Mouse (Mus musculus) CH12.LX (cell line): ENCODE results near the gene Tmem268. TPM values are rescaled to one million over a fixed set of nuclear protein-coding genes. Genes with fewer than 3 reads are reported as not detected.
A peak's percentile ranks its signal among the peaks of the same experiment; 100 is the strongest.

Experiments
- DNase-seq: peaks from one replicate; pipeline ENCODE4 v3.0.0-alpha.2; 2013; ENCODE audit errors: extremely low read depth
- H3K27ac ChIP-seq: 2 replicates; pipeline ENCODE4 v1.5.1; 2012; ENCODE audit warnings: low read depth, mild to moderate bottlenecking, control low read depth, moderate library complexity; ENCODE audit not compliant: insufficient read depth
- H3K27me3 ChIP-seq: replicated peaks from 2 replicates; pipeline ENCODE3; 2012; ENCODE audit warnings: inconsistent platforms
- H3K36me3 ChIP-seq, 2 experiments: replicated peaks in 1 of 2; 2 replicates each; pipeline versions ENCODE3 to v1.6.1; 2012; ENCODE audit warnings: inconsistent platforms in 1 of 2, low read length in 1 of 2, mild to moderate bottlenecking in 1 of 2, mixed read lengths in 1 of 2, moderate library complexity in 1 of 2; ENCODE audit not compliant: control insufficient read depth in 1 of 2, insufficient read depth in 1 of 2
- H3K4me1 ChIP-seq, 2 experiments: 2 replicates each; pipeline ENCODE4 v1.6.1; 2012; ENCODE audit warnings: inconsistent platforms in 1 of 2, moderate library complexity in 1 of 2; ENCODE audit not compliant: insufficient read depth in 2 of 2, control insufficient read depth in 1 of 2
- H3K4me2 ChIP-seq: 2 replicates; pipeline ENCODE4 v1.6.1; 2012; ENCODE audit warnings: low read depth, mild to moderate bottlenecking, control low read depth; ENCODE audit not compliant: poor library complexity, insufficient read depth, severe bottlenecking
- H3K4me3 ChIP-seq, 3 experiments: fragments of 150-350 bp in 1 of 3; sonication (generic) in 1 of 3; replicated peaks in 1 of 3; 2 replicates each; pipeline versions ENCODE3 to v1.5.1; 2011 to 2012; ENCODE audit warnings: low read depth in 2 of 3, low read length in 2 of 3, mild to moderate bottlenecking in 2 of 3, moderate library complexity in 2 of 3, control low read depth in 1 of 3, improper control_type of control experiment in 1 of 3, inconsistent platforms in 1 of 3, mixed read lengths in 1 of 3; ENCODE audit not compliant: poor library complexity in 1 of 3
- H3K79me2 ChIP-seq: replicated peaks from 2 replicates; pipeline ENCODE4 v1.6.1; 2012; ENCODE audit warnings: mild to moderate bottlenecking, moderate library complexity; ENCODE audit not compliant: control insufficient read depth, poor library complexity, insufficient read depth, severe bottlenecking; ENCODE audit errors: extremely low read depth
- H3K9ac ChIP-seq: 2 replicates; pipeline ENCODE4 v1.6.1; 2012; ENCODE audit warnings: low read depth, mild to moderate bottlenecking, control low read depth, moderate library complexity; ENCODE audit not compliant: insufficient read depth
- H3K9me3 ChIP-seq: replicated peaks from 2 replicates; pipeline ENCODE3; 2012; ENCODE audit warnings: low read length, inconsistent platforms, mixed read lengths
- CTCF ChIP-seq, 2 experiments: IDR thresholded peaks in 1 of 2; conservative IDR thresholded peaks in 1 of 2; 2 replicates each; pipeline ENCODE4 v1.5.1; 2011 to 2012; ENCODE audit warnings: low read depth in 2 of 2, low read length in 2 of 2, improper control_type of control experiment in 1 of 2, inconsistent platforms in 1 of 2, mild to moderate bottlenecking in 1 of 2, moderate library complexity in 1 of 2
- E2F4 ChIP-seq: IDR thresholded peaks from 2 replicates; pipeline ENCODE4 v1.6.1; 2011; ENCODE audit warnings: low read depth, low read length, improper control_type of control experiment; ENCODE audit not compliant: insufficient replicate concordance
- ELF1 ChIP-seq: IDR thresholded peaks from 2 replicates; pipeline ENCODE4 v1.6.1; 2014; ENCODE audit warnings: low read depth, mild to moderate bottlenecking, inconsistent platforms, low read length, improper control_type of control experiment
- ETS1 ChIP-seq: conservative IDR thresholded peaks from 2 replicates; pipeline ENCODE4 v1.6.1; 2012; ENCODE audit warnings: low read depth, mild to moderate bottlenecking, inconsistent platforms, low read length, improper control_type of control experiment, moderate library complexity
- IRF4 ChIP-seq: IDR thresholded peaks from 2 replicates; pipeline ENCODE4 v1.6.1; 2014; ENCODE audit warnings: low read depth, mild to moderate bottlenecking, inconsistent platforms, low read length, improper control_type of control experiment
- KAT2A ChIP-seq: IDR thresholded peaks from 2 replicates; pipeline ENCODE4 v1.6.1; 2012; ENCODE audit warnings: low read length, improper control_type of control experiment, inconsistent platforms; ENCODE audit not compliant: insufficient replicate concordance
- MAX ChIP-seq: IDR thresholded peaks from 2 replicates; pipeline ENCODE4 v1.6.1; 2011; ENCODE audit warnings: low read length, improper control_type of control experiment
- NELFE ChIP-seq: IDR thresholded peaks from 2 replicates; pipeline ENCODE4 v1.6.1; 2011; ENCODE audit warnings: low read depth, low read length, improper control_type of control experiment
- PAX5 ChIP-seq: IDR thresholded peaks from 2 replicates; pipeline ENCODE4 v1.6.1; 2012; ENCODE audit warnings: low read length, inconsistent platforms, mixed read lengths
- POLR2A ChIP-seq: IDR thresholded peaks from 2 replicates; pipeline ENCODE4 v1.6.1; 2011; ENCODE audit warnings: low read depth, mild to moderate bottlenecking, improper control_type of control experiment, low read length
- RAD21 ChIP-seq: IDR thresholded peaks from 2 replicates; pipeline ENCODE4 v1.6.1; 2011; ENCODE audit warnings: low read depth, mild to moderate bottlenecking, low read length, improper control_type of control experiment, moderate library complexity
- RCOR1 ChIP-seq: conservative IDR thresholded peaks from 2 replicates; pipeline ENCODE4 v1.6.1; 2012; ENCODE audit warnings: low read depth, mild to moderate bottlenecking, inconsistent platforms, low read length, improper control_type of control experiment
- SIN3A ChIP-seq: IDR thresholded peaks from 2 replicates; pipeline ENCODE4 v1.6.1; 2012; ENCODE audit warnings: low read length, improper control_type of control experiment, inconsistent platforms
- SMC3 ChIP-seq: IDR thresholded peaks from 2 replicates; pipeline ENCODE4 v1.6.1; 2011; ENCODE audit warnings: low read depth, low read length, improper control_type of control experiment
- TCF12 ChIP-seq: IDR thresholded peaks from 2 replicates; pipeline ENCODE4 v1.6.1; 2014; ENCODE audit warnings: low read depth, mild to moderate bottlenecking, inconsistent platforms, low read length, improper control_type of control experiment
- USF1 ChIP-seq: IDR thresholded peaks from 2 replicates; pipeline ENCODE4 v1.6.1; 2014; ENCODE audit warnings: low read depth, mild to moderate bottlenecking, inconsistent platforms, low read length, improper control_type of control experiment
- ZC3H11A ChIP-seq: IDR thresholded peaks from 2 replicates; pipeline ENCODE4 v1.6.1; 2012; ENCODE audit warnings: low read depth, mild to moderate bottlenecking, inconsistent platforms, low read length, improper control_type of control experiment
- ZNF384 ChIP-seq: IDR thresholded peaks from 2 replicates; pipeline ENCODE4 v1.6.1; 2012; ENCODE audit warnings: low read depth, low read length, improper control_type of control experiment, inconsistent platforms
- dilution Hi-C: fragments of 300-500 bp; cut with MboI; formaldehyde crosslinking; loops from 2 replicates; pipeline ENCODE4 v1.14.3; 2020; ENCODE audit warnings: low sequenced_read_pairs; ENCODE audit not compliant: extremely low pct_unique_long_range_greater_than_20kb, extremely low pct_ligation_motif_present
- in situ Hi-C: fragments of 300-500 bp; cut with MboI; formaldehyde crosslinking; loops from 3 replicates; pipeline ENCODE4 v1.14.3; 2019; ENCODE audit warnings: low sequenced_read_pairs, low pct_ligation_motif_present, low pct_unique_long_range_greater_than_20kb, mixed read lengths
- polyA plus RNA-seq: library from polyadenylated mRNA; unstranded; fragments of >175 nt; gene quantifications from 2 replicates; pipeline ENCODE4 v1.2.1, GENCODE M21; 2012; ENCODE audit warnings: low read depth; ENCODE audit not compliant: insufficient read length
- total RNA-seq, 2 experiments: library from RNA; depleted of rRNA; stranded (reverse); fragments of 300-350 nt in 1 of 2; fragments of >200 nt in 1 of 2; gene quantifications; 2 replicates each; pipeline ENCODE4 v1.2.3; 2012 to 2014

The Tmem268 gene
- total and polyA plus RNA-seq, 3 experiments = 8.3 to 11.1 (median 9.4) TPM

DNA sequence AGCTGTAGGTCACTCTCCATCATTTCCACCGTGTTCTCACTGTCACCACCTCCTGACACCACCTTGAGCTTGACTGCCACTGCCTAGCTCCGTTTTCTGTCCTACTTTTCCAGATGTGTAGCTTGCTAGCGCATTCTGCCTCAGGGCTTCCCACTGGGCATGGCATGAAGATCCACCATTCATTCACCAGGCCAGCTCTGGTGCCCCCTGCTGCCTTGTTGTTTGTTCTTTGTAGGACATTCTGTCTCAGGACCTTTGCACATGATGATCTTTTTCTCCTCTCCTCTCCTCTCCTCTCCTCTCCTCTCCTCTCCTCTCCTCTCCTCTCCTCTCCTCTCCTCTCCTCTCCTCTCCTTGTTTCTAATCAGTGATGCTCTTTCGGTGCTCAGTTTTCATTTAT, 4.2 kb downstream of the Tmem268 start:
- no peaks in the 10 kb centered on the region for H3K9me3 ChIP-seq
- no peak overlapping the region for H3K9ac ChIP-seq
- H3K36me3 ChIP-seq = peaks cover 28 to 49% of the 10 kb centered on the region in 2 experiments
- H3K4me1 ChIP-seq = peaks cover 29 to 47% of the 10 kb centered on the region in 2 experiments
- peak; percentile 48 for DNase-seq
- no peak overlapping the region for H3K4me3 ChIP-seq
- no peaks in the 10 kb centered on the region for H3K79me2 ChIP-seq
- H3K27me3 ChIP-seq = no peaks in the 10 kb centered on the region
- in situ Hi-C loops (loop anchor here (5.0 to 25.0 kb wide), 3 partner anchors 60 to 350 kb away; partner anchors contain the start of gene Col27a1), dilution Hi-C loops (no loop called here)
- TF ChIP-seq KAT2A (no peak), SMC3 (peak; percentile 64), CTCF (conservative IDR thresholded peaks at IDR 0.05 in 1 of 2, IDR thresholded peaks at IDR 0.05 in 1 of 2; ENCODE audit: low read depth in 2 of 2, low read length in 2 of 2) (peak in 1 of 2 experiments; percentile 60; a peak in 2 of 4 replicates), SIN3A (no peak), ELF1 (no peak), RAD21 (peak; percentile 44), E2F4 (no peak), POLR2A (no peak), USF1 (no peak), ZC3H11A (no peak), PAX5 (no peak)
- H3K4me2 ChIP-seq = no peak overlapping the region
- H3K27ac ChIP-seq = peak overlapping the region; percentile 65

DNA sequence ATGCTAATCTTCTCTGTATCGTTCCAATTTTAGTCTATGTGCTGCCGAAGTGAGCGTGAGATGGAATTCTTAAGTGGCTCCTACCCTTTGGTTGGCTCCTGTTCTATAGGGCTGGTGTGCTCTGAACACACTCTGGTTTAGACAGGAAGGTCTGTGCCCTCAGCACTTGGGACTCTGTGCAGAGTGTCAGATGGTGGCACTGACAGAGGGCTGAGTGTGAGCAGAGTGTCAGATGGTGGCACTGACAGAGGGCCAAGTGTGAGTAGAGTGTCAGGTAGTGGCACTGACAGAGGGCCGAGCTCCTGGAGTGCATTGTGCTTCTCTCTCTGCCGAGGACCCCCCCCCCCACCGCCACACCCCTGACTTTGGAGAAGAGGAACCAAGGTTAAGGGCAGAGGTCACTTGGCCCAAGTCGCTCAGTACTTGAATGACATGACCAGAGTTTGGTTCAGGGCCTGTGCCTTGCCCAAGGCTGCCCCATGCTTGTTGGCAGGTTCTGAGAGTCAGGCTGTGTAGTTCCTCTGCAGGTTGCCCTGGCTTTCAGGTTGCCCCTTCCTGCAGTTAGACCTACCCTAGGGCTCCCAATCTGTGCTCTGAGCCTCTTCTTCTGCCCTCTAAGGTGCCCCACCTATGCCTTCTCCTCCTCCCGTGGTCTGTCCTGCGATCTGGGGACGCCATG, 9.3 kb downstream of the Tmem268 start:
- Histone ChIP-seq H3K4me3 (no peak overlapping the region), H3K27ac (no peak overlapping the region), H3K9ac (no peak overlapping the region), H3K4me1 (peaks cover 0 to 9% of the 10 kb centered on the region in 2 experiments; a peak in 2 of 4 replicates), H3K4me2 (no peak overlapping the region), H3K36me3 (peaks cover 63 to 95% of the 10 kb centered on the region in 2 experiments), H3K27me3 (no peaks in the 10 kb centered on the region), H3K79me2 (no peaks in the 10 kb centered on the region), H3K9me3 (peaks cover 3% of the 10 kb centered on the region)
- dilution Hi-C loops (no loop called here), in situ Hi-C loops (loop anchor here (25.0 kb wide), 1 partner anchor 356 kb away; the partner anchor contains the start of gene Col27a1)
- TF ChIP-seq NELFE = no peak
- no peak for TF ChIP-seq ZNF384
- no peak for TF ChIP-seq RCOR1
- no peak for TF ChIP-seq IRF4
- TF ChIP-seq MAX = no peak
- no peak for TF ChIP-seq TCF12
- TF ChIP-seq ETS1 = no peak
- TF ChIP-seq ZC3H11A = no peak
- no peak for DNase-seq
